Comparison of ENCODE assay signal across 9 mouse cellular contexts in the genomic region with DNA sequence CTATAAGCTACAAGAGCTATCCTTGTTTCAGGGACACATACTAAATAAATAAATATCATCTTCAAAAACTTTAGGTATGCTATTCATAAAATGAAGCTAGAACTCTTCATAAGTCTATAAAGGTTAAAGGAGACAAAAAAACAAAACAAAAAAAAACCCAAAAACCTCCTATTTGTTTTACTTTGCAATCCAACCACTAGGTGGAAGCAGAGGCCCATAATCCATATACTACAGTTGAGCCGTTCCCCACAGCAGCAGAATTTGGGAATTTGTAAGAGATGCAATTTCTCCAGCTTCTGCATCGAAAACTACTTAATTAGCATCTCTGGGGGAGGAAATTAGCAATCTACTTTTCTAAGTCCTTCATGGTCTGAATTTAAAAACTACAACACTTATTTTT. TPM values are rescaled to one million over a fixed set of nuclear protein-coding genes. Genes with fewer than 3 reads are reported as not detected.
DNase-seq lines count a peak whose midpoint lies in the region; ATAC-seq lines count a peak whose summit lies in the region.
"Had no signal": no experiment of that assay in that cellular context is flagged by ENCODE, and none has a peak within 500 bp of the region (broad histone marks: within the 10 kb centered on the region; RNA-seq: fewer than 3 reads in every experiment).

No protein-coding gene starts in this region.

- H3K27me3 ChIP-seq in embryonic facial prominence, embryonic 11.5 days (ENCODE audit: control insufficient read depth, insufficient read depth, low read length) = no peaks in the 10 kb centered on the region
- no peaks in the 10 kb centered on the region for H3K27me3 ChIP-seq in embryonic facial prominence, embryonic 10.5 days (replicated peaks; ENCODE audit: low read depth, poor library complexity, severe bottlenecking)
- H3K27me3 ChIP-seq: heart, embryonic 15.5 days had no signal

- no peak overlapping the region for H3K27ac ChIP-seq in embryonic facial prominence, embryonic 11.5 days (replicated peaks; ENCODE audit: low read depth, low read length)
- no peak overlapping the region for H3K27ac ChIP-seq in embryonic facial prominence, embryonic 10.5 days (replicated peaks)
- H3K27ac ChIP-seq: heart, embryonic 15.5 days had no signal

- no peak overlapping the region for H3K9ac ChIP-seq in embryonic facial prominence, embryonic 11.5 days (replicated peaks; ENCODE audit: low read length)
- H3K9ac ChIP-seq: heart, embryonic 15.5 days had no signal

- DNase-seq in embryonic facial prominence, embryonic 11.5 days (ENCODE audit: low spot score) = peak; percentile 73
- DNase-seq in embryonic facial prominence, embryonic 10.5 days (ENCODE audit: low spot score) = no peak
- DNase-seq in left cerebral cortex, postnatal 14 days (ENCODE audit: low spot score in 2 of 2) = peak; percentile 45
- DNase-seq in left cerebral cortex, adult 8-10 months (ENCODE audit: low spot score in 2 of 2) = no peak
- peak; percentile 16 for DNase-seq in MEL-GATA-1-ER (ENCODE audit: extremely low read depth, low read depth)
- peak; percentile 73 for DNase-seq in embryo, embryonic 10.5 days (ENCODE audit: low spot score)
- peak; percentile 68 for DNase-seq in lung, postnatal 36 days
- DNase-seq in urinary bladder, postnatal 4 days (ENCODE audit: low spot score in 2 of 2) = no peak

- H3K4me1 ChIP-seq in embryonic facial prominence, embryonic 11.5 days (ENCODE audit: control insufficient read depth, insufficient read depth, low read length) = no peaks in the 10 kb centered on the region
- no peaks in the 10 kb centered on the region for H3K4me1 ChIP-seq in embryonic facial prominence, embryonic 10.5 days
- H3K4me1 ChIP-seq: heart, embryonic 15.5 days had no signal

- H3K4me3 ChIP-seq in embryonic facial prominence, embryonic 11.5 days (ENCODE audit: low read depth, low read length) = no peak overlapping the region
- no peak overlapping the region for H3K4me3 ChIP-seq in embryonic facial prominence, embryonic 10.5 days
- H3K4me3 ChIP-seq: heart, embryonic 15.5 days had no signal

- no peak overlapping the region for H3K4me2 ChIP-seq in embryonic facial prominence, embryonic 11.5 days (ENCODE audit: low read depth, low read length)
- H3K4me2 ChIP-seq: heart, embryonic 15.5 days had no signal

- 8% methylated on average over 2 of the region's 2 CpGs for WGBS in embryonic facial prominence, embryonic 11.5 days
- WGBS in embryonic facial prominence, embryonic 10.5 days = 11% methylated on average over 2 of the region's 2 CpGs

- H3K36me3 ChIP-seq in embryonic facial prominence, embryonic 11.5 days (replicated peaks; ENCODE audit: control insufficient read depth, insufficient read depth, low read depth, low read length) = no peaks in the 10 kb centered on the region
- no peaks in the 10 kb centered on the region for H3K36me3 ChIP-seq in embryonic facial prominence, embryonic 10.5 days (replicated peaks)
- H3K36me3 ChIP-seq: heart, embryonic 15.5 days had no signal

- ATAC-seq in embryonic facial prominence, embryonic 11.5 days (replicated peaks; ENCODE audit: insufficient number of reproducible peaks, low FRiP score, low TSS enrichment, low read depth) = no peak

- H3K9me3 ChIP-seq in embryonic facial prominence, embryonic 11.5 days (replicated peaks; ENCODE audit: control insufficient read depth, low read length) = no peaks in the 10 kb centered on the region
- H3K9me3 ChIP-seq in embryonic facial prominence, embryonic 10.5 days = no peaks in the 10 kb centered on the region
- H3K9me3 ChIP-seq: heart, embryonic 15.5 days had no signal

- intact Hi-C loops in left cerebral cortex, postnatal 14 days (cut with DNase I) = no loop called here

RNA-seq across cellular contexts. Expression of a gene that starts 8.5 kb away (rescaled TPM):
- 0.35 and 0.39 TPM in 2 replicates for polyA plus RNA-seq in embryonic facial prominence, embryonic 11.5 days (2014; fragmentation: Nextera tagmentation; extraction: Ambion mirVana)
- 0.14 TPM in 1 of 2 replicates, not detected in the other for polyA plus RNA-seq in embryonic facial prominence, embryonic 10.5 days (2016; fragmentation: Nextera tagmentation; extraction: Ambion mirVana)
- total RNA-seq in left cerebral cortex, postnatal 14 days (2021) = under 1 TPM; 0.20 to 0.34 TPM
- total RNA-seq in left cerebral cortex, adult 8-10 months (2022) = under 1 TPM; 0.37 to 0.77 (median 0.59) TPM

RNA-seq across cellular contexts. Expression of a gene that starts 31.5 kb away (rescaled TPM):
- polyA plus RNA-seq in embryonic facial prominence, embryonic 11.5 days (2014; fragmentation: Nextera tagmentation; extraction: Ambion mirVana) = not detected in 2 replicates
- not detected in 2 replicates for polyA plus RNA-seq in embryonic facial prominence, embryonic 10.5 days (2016; fragmentation: Nextera tagmentation; extraction: Ambion mirVana)
- total RNA-seq in left cerebral cortex, postnatal 14 days (2021) = not detected
- total RNA-seq in left cerebral cortex, adult 8-10 months (2022) = not detected

RNA-seq across cellular contexts. Expression of a gene that starts 35.0 kb away (rescaled TPM):
- polyA plus RNA-seq in embryonic facial prominence, embryonic 11.5 days (2014; fragmentation: Nextera tagmentation; extraction: Ambion mirVana) = 75.6 and 76.0 TPM in 2 replicates
- 87.5 and 88.2 TPM in 2 replicates for polyA plus RNA-seq in embryonic facial prominence, embryonic 10.5 days (2016; fragmentation: Nextera tagmentation; extraction: Ambion mirVana)
- 10 to 100 TPM; 24.8 to 25.6 TPM for total RNA-seq in left cerebral cortex, postnatal 14 days (2021)
- 10 to 100 TPM; 25.3 to 33.2 (median 29.2) TPM for total RNA-seq in left cerebral cortex, adult 8-10 months (2022)

RNA-seq across cellular contexts. Expression of a gene that starts 45.6 kb away (rescaled TPM):
- polyA plus RNA-seq in embryonic facial prominence, embryonic 11.5 days (2014; fragmentation: Nextera tagmentation; extraction: Ambion mirVana) = 34.1 and 39.9 TPM in 2 replicates
- polyA plus RNA-seq in embryonic facial prominence, embryonic 10.5 days (2016; fragmentation: Nextera tagmentation; extraction: Ambion mirVana) = 28.1 and 28.3 TPM in 2 replicates
- total RNA-seq in left cerebral cortex, postnatal 14 days (2021) = 100 to 1,000 TPM; 190 to 191 TPM
- total RNA-seq in left cerebral cortex, adult 8-10 months (2022) = 100 to 1,000 TPM; 180 to 191 (median 184) TPM

Comparison
In these comparisons a context has a peak if more than half of its experiments do, and no peak if none do; other contexts are left out.
1. DNase-seq: peak in embryonic facial prominence, embryonic 11.5 days (single experiment), left cerebral cortex, postnatal 14 days (2 of 2), MEL-GATA-1-ER (single experiment), embryo, embryonic 10.5 days (single experiment) and lung, postnatal 36 days (single experiment); none in embryonic facial prominence, embryonic 10.5 days (single experiment), left cerebral cortex, adult 8-10 months (0 of 2) and urinary bladder, postnatal 4 days (0 of 2).